8 mouse cellular contexts compared by ENCODE assay signal in genomic region chr11:49243727-49244594, GRCm38 (mm10). TPM values are rescaled to one million over a fixed set of nuclear protein-coding genes. Genes with fewer than 3 reads are reported as not detected.
A peak's percentile ranks its signal among the peaks of the same experiment; 100 is the strongest.
DNase-seq lines count a peak whose midpoint lies in the region; ATAC-seq and TF ChIP-seq lines count a peak whose summit lies in the region.

Mgat1 (plus strand) TSS chr11:49244191.

- peak within 1 kb of the TSS; percentile 43 for H3K4me3 ChIP-seq in embryonic facial prominence, embryonic 12.5 days
- peak within 1 kb of the TSS; percentile 75 for H3K4me3 ChIP-seq in kidney, adult 2 months (ENCODE audit: insufficient read depth, low read depth, low read length)
- H3K4me3 ChIP-seq in limb, embryonic 14.5 days (replicated peaks; ENCODE audit: low read length), result peak within 1 kb of the TSS; percentile 55
- H3K4me3 ChIP-seq in midbrain, postnatal 0 days (ENCODE audit: low read depth, low read length), result peak within 1 kb of the TSS; percentile 60

- no peaks in the 10 kb centered on the region for H3K36me3 ChIP-seq in embryonic facial prominence, embryonic 12.5 days
- H3K36me3 ChIP-seq in kidney, adult 2 months (ENCODE audit: control insufficient read depth, insufficient read depth, low read length), result no peaks in the 10 kb centered on the region
- H3K36me3 ChIP-seq in limb, embryonic 14.5 days (ENCODE audit: control insufficient read depth, insufficient read depth, low read length), result no peaks in the 10 kb centered on the region
- H3K36me3 ChIP-seq in midbrain, postnatal 0 days (ENCODE audit: insufficient read depth, low read length), result no peaks in the 10 kb centered on the region

- H3K27me3 ChIP-seq in embryonic facial prominence, embryonic 12.5 days, result no peaks in the 10 kb centered on the region
- no peaks in the 10 kb centered on the region for H3K27me3 ChIP-seq in kidney, adult 2 months (replicated peaks; ENCODE audit: control insufficient read depth, insufficient read depth, low read length)
- no peaks in the 10 kb centered on the region for H3K27me3 ChIP-seq in limb, embryonic 14.5 days (ENCODE audit: control insufficient read depth, insufficient read depth, low read length)
- H3K27me3 ChIP-seq in midbrain, postnatal 0 days (ENCODE audit: insufficient read depth, low read length), result no peaks in the 10 kb centered on the region

- peak; percentile 95 for ATAC-seq in embryonic facial prominence, embryonic 12.5 days (ENCODE audit: insufficient number of reproducible peaks, insufficient read depth, low FRiP score, low TSS enrichment)
- peak; percentile 93 for ATAC-seq in limb, embryonic 14.5 days (ENCODE audit: low FRiP score, low read depth)
- ATAC-seq in midbrain, postnatal 0 days (ENCODE audit: low FRiP score), result peak; percentile 97

- peaks cover 24% of the 10 kb centered on the region for H3K4me1 ChIP-seq in embryonic facial prominence, embryonic 12.5 days
- peaks cover 16% of the 10 kb centered on the region for H3K4me1 ChIP-seq in kidney, adult 2 months (ENCODE audit: control insufficient read depth, insufficient read depth, low read length)
- peaks cover 13% of the 10 kb centered on the region for H3K4me1 ChIP-seq in limb, embryonic 14.5 days (ENCODE audit: control insufficient read depth, insufficient read depth, low read length)
- H3K4me1 ChIP-seq in midbrain, postnatal 0 days (ENCODE audit: insufficient read depth, low read length), result peaks cover 4% of the 10 kb centered on the region; the same call in 1 of the 2 replicates

- H3K9ac ChIP-seq in embryonic facial prominence, embryonic 12.5 days, result peak within 1 kb of the TSS; percentile 47
- H3K9ac ChIP-seq in limb, embryonic 14.5 days (ENCODE audit: low read depth, low read length, severe bottlenecking), result peak within 1 kb of the TSS; percentile 55
- peak within 1 kb of the TSS; percentile 75 for H3K9ac ChIP-seq in midbrain, postnatal 0 days (replicated peaks; ENCODE audit: low read length, poor library complexity, severe bottlenecking)

- TF ChIP-seq POLR2A in kidney, adult 2 months (IDR thresholded peaks at IDR 0.05; ENCODE audit: low read depth, low read length), result no peak
- peak; percentile 94; the same call in 1 of the 2 replicates for TF ChIP-seq POLR2A in limb, embryonic 14.5 days (IDR thresholded peaks at IDR 0.05; ENCODE audit: borderline replicate concordance, extremely low read depth, insufficient read depth, insufficient read length)

- peak; percentile 99 for DNase-seq in 3134 (ENCODE audit: extremely low read depth, insufficient read length, low spot score)
- DNase-seq in adrenal gland, postnatal 25 days, result peak; percentile 94
- DNase-seq in heart, adult 18-20 months, result peak; percentile 93 to 97
- peak; percentile 98 for DNase-seq in kidney, adult 2 months
- DNase-seq in limb, embryonic 14.5 days (ENCODE audit: low spot score), result peak; percentile 98
- peak; percentile 97 for DNase-seq in midbrain, postnatal 0 days (ENCODE audit: low spot score)
- DNase-seq in spleen, postnatal 14 days (ENCODE audit: low spot score in 2 of 2), result peak; percentile 83 to 87

- WGBS in embryonic facial prominence, embryonic 12.5 days, result under 1% methylated on average over 59 of the region's 60 CpGs
- under 1% methylated on average over 58 of the region's 60 CpGs for WGBS in kidney, adult 2 months
- WGBS in limb, embryonic 14.5 days, result under 1% methylated on average over 49 of the region's 60 CpGs
- WGBS in midbrain, postnatal 0 days, result under 1% methylated on average over 53 of the region's 60 CpGs

- peak within 1 kb of the TSS; percentile 61 for H3K4me2 ChIP-seq in embryonic facial prominence, embryonic 12.5 days (replicated peaks)
- H3K4me2 ChIP-seq in limb, embryonic 14.5 days (replicated peaks; ENCODE audit: low read depth, low read length, severe bottlenecking), result peak within 1 kb of the TSS; percentile 68
- peak within 1 kb of the TSS; percentile 62 for H3K4me2 ChIP-seq in midbrain, postnatal 0 days (ENCODE audit: low read depth, low read length, poor library complexity, severe bottlenecking)

- TF ChIP-seq CTCF in kidney, adult 2 months (conservative IDR thresholded peaks at IDR 0.05; ENCODE audit: insufficient read depth, insufficient read length, low read depth, low read length), result no peak
- peak; percentile 58 for TF ChIP-seq CTCF in midbrain, postnatal 0 days (IDR thresholded peaks at IDR 0.05)

- no peaks in the 10 kb centered on the region for H3K9me3 ChIP-seq in embryonic facial prominence, embryonic 12.5 days
- no peaks in the 10 kb centered on the region for H3K9me3 ChIP-seq in limb, embryonic 14.5 days (ENCODE audit: control insufficient read depth, low read length)
- H3K9me3 ChIP-seq in midbrain, postnatal 0 days (ENCODE audit: low read length), result no peaks in the 10 kb centered on the region

- peak within 1 kb of the TSS; percentile 93 for H3K27ac ChIP-seq in embryonic facial prominence, embryonic 12.5 days
- H3K27ac ChIP-seq in kidney, adult 2 months (ENCODE audit: insufficient read depth, low read depth, low read length), result peak within 1 kb of the TSS; percentile 96
- H3K27ac ChIP-seq in limb, embryonic 14.5 days (replicated peaks; ENCODE audit: low read depth, low read length), result peak within 1 kb of the TSS; percentile 92
- H3K27ac ChIP-seq in midbrain, postnatal 0 days (ENCODE audit: low read depth, low read length), result peak within 1 kb of the TSS; percentile 78

RNA-seq across cellular contexts. Expression of gene Mgat1, which starts in this region (rescaled TPM):
- 94.2 and 116 TPM in 2 replicates for total RNA-seq in adrenal gland, postnatal 25 days (2021)
- 46.6 and 49.9 TPM in 2 replicates for polyA plus RNA-seq in embryonic facial prominence, embryonic 12.5 days (2016; fragmentation: Nextera tagmentation; extraction: Ambion mirVana)
- 10 to 100 TPM; 67.1 TPM for total RNA-seq in heart, adult 18-20 months (2021)
- 157 and 198 TPM in 2 replicates for polyA plus RNA-seq in kidney, adult 2 months (2012; rRNA removed)
- polyA plus RNA-seq in limb, embryonic 14.5 days (2012; rRNA removed), result 83.7 and 117 TPM in 2 replicates
- polyA plus RNA-seq in limb, embryonic 14.5 days (2014; fragmentation: Nextera tagmentation; extraction: Ambion mirVana), result 64.7 and 68.0 TPM in 2 replicates
- total RNA-seq in midbrain, postnatal 0 days (2014; rRNA removed), result 88.1 and 102 TPM in 2 replicates
- polyA plus RNA-seq in midbrain, postnatal 0 days (2015; fragmentation: Nextera tagmentation; extraction: Ambion mirVana), result 33.9 and 35.4 TPM in 2 replicates

Comparison
In these comparisons a context has a peak if more than half of its experiments do, and no peak if none do; other contexts are left out.
1. Peak in every context shown above with its lines: DNase-seq, ATAC-seq, H3K4me3 ChIP-seq and H3K27ac ChIP-seq.